Mouse (Mus musculus) stomach, adult 2 months (tissue): ENCODE data around the gene Dxo. TPM values are rescaled to one million over a fixed set of nuclear protein-coding genes. Genes with fewer than 3 reads are reported as not detected.

Source experiments
- polyA plus RNA-seq: library from polyadenylated mRNA; depleted of rRNA; stranded (reverse); fragments of >200 nt; gene quantifications from 2 replicates; pipeline ENCODE4 v1.2.3, GENCODE M21; 2012; rRNA removed

Gene Dxo
- polyA plus RNA-seq: 34.4 and 36.4 TPM in 2 replicates

DNA sequence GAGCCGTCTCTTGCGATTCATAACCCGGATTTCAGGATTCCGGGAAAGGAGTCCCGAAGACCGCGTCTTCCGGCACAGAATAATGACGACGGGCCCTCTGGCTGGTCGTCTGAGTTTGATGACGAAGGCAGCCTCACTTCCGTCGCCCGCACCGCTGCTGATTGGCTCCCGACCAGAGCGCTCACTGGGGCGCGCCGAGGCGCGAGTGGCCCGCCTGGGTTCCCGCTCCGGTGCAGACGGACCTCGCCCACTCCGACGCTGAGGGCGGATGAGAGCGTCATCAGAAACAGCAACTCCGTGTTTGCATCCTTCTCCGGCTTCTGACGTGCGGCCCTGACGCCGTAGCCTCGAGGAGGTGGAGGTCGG is at the start of gene Dxo, which contains the start of gene Stk19:
TSS of gene Dxo (plus strand) at position 164 of the 366 bp plus-strand sequence.
TSS of gene Stk19 (minus strand) at position 90 of the 366 bp plus-strand sequence.

DNA sequence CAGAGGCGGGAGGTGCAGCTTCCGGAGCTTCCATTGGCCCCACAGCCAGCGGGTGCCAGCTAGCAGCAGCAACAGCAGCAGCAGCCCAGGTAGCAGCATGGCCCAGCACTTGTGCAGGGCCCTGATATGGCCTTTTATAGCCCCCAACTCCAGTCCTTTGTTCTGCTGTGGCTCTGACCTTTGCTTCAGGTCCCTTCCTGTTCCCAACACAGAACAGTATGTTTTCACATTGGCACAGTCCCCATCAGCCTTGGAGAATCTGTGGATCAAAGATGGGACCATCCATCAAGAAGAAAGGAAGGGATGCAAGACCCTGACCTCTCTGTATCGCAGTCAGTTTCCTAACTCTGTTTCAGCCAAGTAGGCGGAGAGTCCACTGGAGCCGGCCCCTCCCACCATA is 32.5 kb upstream of the Dxo start, which contains the start of gene Cyp21a1:
TSS of gene Cyp21a1 (minus strand) at position 261 of the 400 bp plus-strand sequence.

DNA sequence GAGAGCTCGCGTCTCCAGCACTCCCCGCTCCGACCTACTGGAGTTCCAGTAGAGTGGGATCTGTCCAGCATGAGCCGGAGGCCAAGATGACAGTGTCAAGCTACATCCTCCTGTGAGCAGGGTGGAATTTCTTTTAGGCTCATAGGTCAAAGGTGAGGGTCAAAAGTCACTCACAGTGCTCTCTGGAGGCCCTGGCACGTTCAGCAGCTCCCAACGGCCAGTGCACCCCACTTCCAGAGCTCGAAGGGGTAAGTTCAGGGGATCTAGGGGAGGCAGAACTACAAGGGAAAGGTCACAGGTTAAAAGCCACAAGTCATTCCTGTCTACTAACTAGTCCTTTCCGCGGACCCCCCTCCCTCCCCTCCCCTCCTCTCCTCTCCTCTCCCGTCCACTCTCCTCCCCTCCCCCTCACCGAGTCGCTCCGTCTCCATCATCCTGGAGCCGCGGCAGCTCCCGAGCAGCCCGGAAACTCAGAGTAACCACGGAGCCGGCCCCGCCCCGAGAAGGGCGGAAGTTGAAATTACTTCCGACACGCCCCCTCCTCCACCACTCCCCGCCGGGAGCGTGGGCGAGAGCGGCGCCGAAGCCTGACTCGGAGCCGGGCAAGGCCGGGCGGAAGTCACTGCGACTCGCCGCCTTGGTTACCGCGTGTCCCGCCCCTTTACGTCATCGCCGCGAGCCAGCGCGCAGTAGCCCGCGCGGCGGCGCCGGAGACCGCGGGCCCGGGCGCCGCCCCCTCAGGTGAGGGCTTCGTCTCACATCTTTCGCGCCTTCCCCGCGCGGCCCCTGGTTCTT is 13.1 kb downstream of the Dxo start, which contains the start of the genes Skiv2l and Nelfe:
TSS of gene Skiv2l (minus strand) at position 489 of the 795 bp plus-strand sequence.
TSS of gene Nelfe (plus strand) at position 670 of the 795 bp plus-strand sequence.

DNA sequence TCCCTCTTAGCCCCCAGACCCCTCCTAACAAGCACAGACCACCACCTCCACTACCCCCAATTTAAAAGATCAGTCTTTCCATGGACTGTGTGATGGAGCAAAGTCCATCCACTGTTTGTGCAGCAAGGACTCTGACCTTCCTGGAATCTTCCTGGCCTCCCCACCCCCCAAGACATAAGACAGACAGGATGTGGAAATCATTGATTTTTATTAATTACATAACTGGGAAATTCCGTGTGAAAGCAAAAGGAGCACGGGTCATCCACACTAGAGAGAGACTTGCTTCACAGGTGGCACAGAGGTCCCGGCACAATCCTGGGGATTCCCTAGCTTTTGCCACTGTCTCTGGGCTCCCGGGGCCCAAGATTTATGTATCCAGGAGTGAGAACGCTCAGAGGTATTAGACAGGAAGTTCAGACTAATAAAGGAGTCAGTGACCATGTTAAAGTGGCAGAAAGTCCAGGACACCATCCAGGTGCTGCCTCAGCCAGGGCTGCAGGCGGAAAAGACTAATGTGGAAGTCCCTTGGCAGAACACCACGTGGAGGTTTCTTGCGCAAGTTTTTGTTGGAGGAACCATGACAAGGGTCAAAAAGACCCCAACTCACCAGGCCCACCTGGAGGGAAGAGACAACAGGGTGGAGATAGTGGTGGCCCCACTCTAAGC is 25.7 kb downstream of the Dxo start, which contains the start of gene Cfb:
TSS of gene Cfb (minus strand) at position 103 of the 666 bp plus-strand sequence.

DNA sequence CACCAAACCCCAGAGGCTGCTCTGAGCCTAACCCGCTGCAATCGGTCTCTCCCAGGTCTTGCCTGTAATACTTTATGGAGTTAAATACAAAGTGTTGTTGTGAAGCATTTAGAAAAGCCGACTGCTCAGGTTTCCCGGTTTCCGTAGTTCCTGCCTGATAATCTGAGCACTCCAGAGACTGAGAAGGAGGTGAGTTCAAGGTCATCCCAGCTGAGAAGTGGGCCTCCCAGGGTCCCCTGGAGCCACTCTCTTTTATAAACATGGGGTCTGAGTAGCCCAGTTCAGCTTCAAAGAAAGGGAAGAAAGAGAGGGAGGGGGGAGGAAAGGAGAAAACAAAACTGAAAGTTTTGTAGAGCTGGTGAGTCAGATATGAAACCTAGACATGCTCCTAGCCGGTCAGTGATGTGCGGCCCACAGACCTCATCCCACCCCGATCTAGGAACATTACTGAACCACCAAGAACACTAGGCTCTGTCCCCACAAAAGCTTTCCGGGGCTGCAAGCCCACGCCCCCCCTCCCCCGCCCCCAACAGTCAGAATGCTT is 42.6 kb downstream of the Dxo start, which contains the start of gene Zbtb12:
TSS of gene Zbtb12 (plus strand) at position 148 of the 544 bp plus-strand sequence.

DNA sequence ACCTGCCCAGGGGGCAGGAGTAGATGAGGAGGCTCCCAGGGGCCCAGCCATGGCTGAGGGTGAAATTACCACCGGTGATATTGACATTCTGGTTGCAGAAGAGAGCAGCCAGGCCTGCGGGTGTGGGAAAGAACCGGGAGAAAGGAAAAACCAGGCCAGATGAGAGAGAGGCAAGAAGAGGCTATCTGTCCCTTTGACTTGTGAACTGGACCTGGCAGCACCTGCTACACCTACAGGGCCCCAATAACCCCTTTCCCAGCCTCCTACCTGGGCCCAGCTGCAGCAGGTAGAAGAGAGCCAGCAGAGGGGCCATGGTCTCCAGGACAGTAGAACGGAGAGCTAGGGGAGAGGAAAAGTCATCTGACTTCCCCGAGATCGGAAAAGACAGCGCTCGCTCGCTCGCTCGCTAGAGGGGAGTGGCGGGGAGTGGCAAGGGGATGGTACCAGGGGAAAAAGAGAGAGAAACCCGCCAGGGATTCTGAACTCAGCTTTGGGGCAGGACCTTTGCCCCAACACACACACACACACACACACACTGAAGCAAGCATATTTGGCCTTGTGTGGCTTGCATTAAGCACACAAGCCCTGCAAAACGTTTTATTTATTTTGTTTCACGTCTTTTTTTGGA is 45.0 kb downstream of the Dxo start, which contains the start of gene Gm20547:
TSS of gene Gm20547 (minus strand) at position 360 of the 628 bp plus-strand sequence.

Other genes starting within 250 kb of the Dxo start
- 3.2 and 4.9 TPM in 2 replicates for gene Gpsm3, start 247.2 kb upstream of the Dxo start, polyA plus RNA-seq
- 16.0 and 17.3 TPM in 2 replicates for gene Pbx2, start 245.8 kb upstream of the Dxo start, polyA plus RNA-seq
- gene Ager, start 239.2 kb upstream of the Dxo start, polyA plus RNA-seq: 0.43 and 0.59 TPM in 2 replicates
- 56.7 and 59.0 TPM in 2 replicates for gene Rnf5, start 233.3 kb upstream of the Dxo start, polyA plus RNA-seq
- 136 and 169 TPM in 2 replicates for gene Agpat1, start 232.8 kb upstream of the Dxo start, polyA plus RNA-seq
- gene Egfl8, start 221.0 kb upstream of the Dxo start, polyA plus RNA-seq: 0.74 and 1.6 TPM in 2 replicates
- 20.9 and 22.1 TPM in 2 replicates for gene Ppt2, start 208.5 kb upstream of the Dxo start, polyA plus RNA-seq
- gene Prrt1, start 207.5 kb upstream of the Dxo start, polyA plus RNA-seq: 4.0 and 4.6 TPM in 2 replicates
- gene Fkbpl, start 192.3 kb upstream of the Dxo start, polyA plus RNA-seq: 1.4 and 2.8 TPM in 2 replicates
- gene Atf6b, start 189.9 kb upstream of the Dxo start, polyA plus RNA-seq: 40.9 and 47.9 TPM in 2 replicates
- 14.8 and 21.3 TPM in 2 replicates for gene Tnxb, start 166.5 kb upstream of the Dxo start, polyA plus RNA-seq
- gene C4b, start 93.1 kb upstream of the Dxo start, polyA plus RNA-seq: 9.3 and 13.4 TPM in 2 replicates
- gene Cyp21a1, start 32.5 kb upstream of the Dxo start, polyA plus RNA-seq: 1.1 and 3.1 TPM in 2 replicates
- 31.6 and 34.6 TPM in 2 replicates for gene Stk19, start 74 bp upstream of the Dxo start, polyA plus RNA-seq
- 44.5 and 47.7 TPM in 2 replicates for gene Skiv2l, start 13.2 kb downstream of the Dxo start, polyA plus RNA-seq
- gene Nelfe, start 13.4 kb downstream of the Dxo start, polyA plus RNA-seq: 11.5 and 13.1 TPM in 2 replicates
- 1.7 and 2.0 TPM in 2 replicates for gene Cfb, start 25.5 kb downstream of the Dxo start, polyA plus RNA-seq
- gene Zbtb12, start 42.5 kb downstream of the Dxo start, polyA plus RNA-seq: 3.6 and 3.9 TPM in 2 replicates
- not detected in 2 replicates for gene Gm20547, start 45.0 kb downstream of the Dxo start, polyA plus RNA-seq
- gene C2, start 61.2 kb downstream of the Dxo start, polyA plus RNA-seq: 1.9 and 2.3 TPM in 2 replicates
- gene Ehmt2, start 61.5 kb downstream of the Dxo start, polyA plus RNA-seq: 126 and 127 TPM in 2 replicates
- gene Slc44a4, start 77.4 kb downstream of the Dxo start, polyA plus RNA-seq: 48.6 and 48.7 TPM in 2 replicates
- 30.4 and 43.8 TPM in 2 replicates for gene Neu1, start 94.2 kb downstream of the Dxo start, polyA plus RNA-seq
- 31.1 and 45.6 TPM in 2 replicates for gene Hspa1b, start 122.2 kb downstream of the Dxo start, polyA plus RNA-seq
- gene Gm20481, start 132.9 kb downstream of the Dxo start, polyA plus RNA-seq: not detected in 2 replicates
- gene Hspa1a, start 135.1 kb downstream of the Dxo start, polyA plus RNA-seq: 16.4 and 25.7 TPM in 2 replicates
- gene Hspa1l, start 135.7 kb downstream of the Dxo start, polyA plus RNA-seq: 0.34 and 0.59 TPM in 2 replicates
- gene Lsm2, start 144.8 kb downstream of the Dxo start, polyA plus RNA-seq: 43.9 and 62.3 TPM in 2 replicates
- 95.5 and 126 TPM in 2 replicates for gene Vars, start 164.0 kb downstream of the Dxo start, polyA plus RNA-seq
- 1.9 and 2.2 TPM in 2 replicates for gene Vwa7, start 179.6 kb downstream of the Dxo start, polyA plus RNA-seq
- 0.58 and 1.9 TPM in 2 replicates for gene Sapcd1, start 191.0 kb downstream of the Dxo start, polyA plus RNA-seq
- 2.6 and 5.6 TPM in 2 replicates for gene Msh5, start 209.7 kb downstream of the Dxo start, polyA plus RNA-seq
- gene Clic1, start 212.9 kb downstream of the Dxo start, polyA plus RNA-seq: 131 and 147 TPM in 2 replicates
- 16.3 and 20.7 TPM in 2 replicates for gene Ddah2, start 222.0 kb downstream of the Dxo start, polyA plus RNA-seq
- 243 and 312 TPM in 2 replicates for gene Ly6g6c, start 228.4 kb downstream of the Dxo start, polyA plus RNA-seq
- gene Mpig6b, start 229.2 kb downstream of the Dxo start, polyA plus RNA-seq: 0.42 and 0.65 TPM in 2 replicates
- gene Ly6g6e, start 239.9 kb downstream of the Dxo start, polyA plus RNA-seq: 99.6 and 112 TPM in 2 replicates
- gene Ly6g6d, start 241.0 kb downstream of the Dxo start, polyA plus RNA-seq: 5.1 and 6.4 TPM in 2 replicates
- 1.2 and 2.0 TPM in 2 replicates for gene Ly6g6f, start 248.6 kb downstream of the Dxo start, polyA plus RNA-seq